Mouse (Mus musculus) heart, postnatal 0 days (tissue): ENCODE results near the gene Kcnj1. TPM values are rescaled to one million over a fixed set of nuclear protein-coding genes. Genes with fewer than 3 reads are reported as not detected.

Experiments
- ATAC-seq: fragments of 200-750 bp; cut with Nextera tagmentation; 2 replicates; pipeline ENCODE4 v1.8.0; 2017; ENCODE audit warnings: low read depth, moderate number of reproducible peaks, moderate library complexity; ENCODE audit not compliant: insufficient read depth
- DNase-seq: peaks from one replicate; pipeline ENCODE4 v3.0.0-alpha.2; 2016; ENCODE audit warnings: low spot score
- H3K27ac ChIP-seq: fragments of 300-500 bp; sonication (generic); 2 replicates; pipeline ENCODE4 v1.5.1; 2014; ENCODE audit warnings: low read depth, mild to moderate bottlenecking
- H3K27me3 ChIP-seq: fragments of 300-500 bp; sonication (generic); 2 replicates; pipeline ENCODE4 v1.6.1; 2014; ENCODE audit warnings: low read length, mixed read lengths; ENCODE audit not compliant: control insufficient read depth, insufficient read depth
- H3K36me3 ChIP-seq: fragments of 300-500 bp; sonication (generic); replicated peaks from 2 replicates; pipeline ENCODE4 v1.6.1; 2014; ENCODE audit warnings: low read length, mixed read lengths; ENCODE audit not compliant: control insufficient read depth, insufficient read depth
- H3K4me1 ChIP-seq: fragments of 300-500 bp; sonication (generic); 2 replicates; pipeline ENCODE4 v1.6.1; 2014; ENCODE audit warnings: antibody characterized with exemption; ENCODE audit not compliant: control insufficient read depth, insufficient read depth
- H3K4me2 ChIP-seq: fragments of 300-500 bp; sonication (generic); 2 replicates; pipeline ENCODE4 v1.6.1; 2014; ENCODE audit warnings: low read depth, mild to moderate bottlenecking, low read length, moderate library complexity
- H3K4me3 ChIP-seq: fragments of 300-500 bp; sonication (generic); 2 replicates; pipeline ENCODE4 v1.5.1; 2014; ENCODE audit warnings: low read depth, low read length
- H3K9ac ChIP-seq: fragments of 300-500 bp; sonication (generic); replicated peaks from 2 replicates; pipeline ENCODE4 v1.6.1; 2014; ENCODE audit warnings: low read depth, low read length, mixed read lengths
- H3K9me3 ChIP-seq: fragments of 300-500 bp; sonication (generic); replicated peaks from 2 replicates; pipeline ENCODE4 v1.6.1; 2016; ENCODE audit warnings: low read length; ENCODE audit not compliant: control insufficient read depth
- CTCF ChIP-seq: IDR thresholded peaks from 2 replicates; pipeline ENCODE4 v1.5.1; 2016; ENCODE audit warnings: antibody characterized with exemption, control low read depth, low read depth
- EP300 ChIP-seq: IDR thresholded peaks from 2 replicates; pipeline ENCODE4 v1.6.1; 2016; ENCODE audit warnings: antibody characterized with exemption, low read depth
- WGBS: fragments of 180-500 bp; shearing (Covaris S2); extraction: QIAGEN DNeasy Blood & Tissue Kit; methylation state at CpG from one replicate; pipeline ENCODE4 v1.1.7; 2014; 5-methylcytosine and 5-hydroxymethylcytosine counted together
- polyA plus RNA-seq: library from polyadenylated mRNA; unstranded; fragments of >200 nt; fragmentation: Nextera tagmentation; extraction: Ambion mirVana; gene quantifications from 2 replicates; pipeline ENCODE4 v1.2.1, GENCODE M21; 2015
- total RNA-seq: library from RNA; depleted of rRNA; stranded (reverse); fragments of >200 nt; gene quantifications from 2 replicates; pipeline ENCODE4 v1.2.3, GENCODE M21; 2014; ENCODE audit warnings: low replicate concordance

The Kcnj1 gene
- total and polyA plus RNA-seq, 2 experiments from 2014 or later: not detected

DNA sequence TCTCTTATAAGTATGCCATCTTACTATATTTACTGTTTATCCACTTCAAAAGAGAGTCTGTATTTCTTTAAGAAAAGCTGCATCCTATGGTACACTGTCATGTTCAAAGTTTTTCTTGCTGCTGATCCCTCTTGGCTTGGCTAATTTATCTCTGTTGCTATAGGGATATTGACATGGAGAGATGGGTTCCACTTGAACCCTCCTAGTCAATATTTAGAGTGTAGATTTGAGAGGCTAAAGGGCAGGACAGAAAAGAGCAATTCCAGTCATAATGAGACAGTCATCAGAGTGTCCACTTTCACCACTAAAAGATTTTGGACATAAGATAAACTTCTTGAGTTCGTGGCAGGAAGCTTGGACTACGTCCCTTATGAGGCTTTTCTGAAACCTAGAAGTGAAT, 27.9 kb downstream of the Kcnj1 start:
- H3K4me3 ChIP-seq: no peak overlapping the region
- peaks cover 17% of the 10 kb centered on the region; the same call in 1 of the 2 replicates for H3K4me1 ChIP-seq
- no peak overlapping the region for H3K9ac ChIP-seq
- H3K27me3 ChIP-seq: no peaks in the 10 kb centered on the region
- H3K27ac ChIP-seq: peak overlapping the region; percentile 74
- DNase-seq (no peak), ATAC-seq (no peak)
- H3K4me2 ChIP-seq: no peak overlapping the region
- H3K36me3 ChIP-seq: no peaks in the 10 kb centered on the region
- no peaks in the 10 kb centered on the region for H3K9me3 ChIP-seq
- TF ChIP-seq CTCF (no peak), EP300 (no peak)
- WGBS: 52% methylated on average over 2 of the region's 2 CpGs

- 13% methylated on average over 5 of the region's 5 CpGs for WGBS
- DNase-seq (peak; percentile 76), ATAC-seq (peak; percentile 72)
- Histone ChIP-seq H3K27me3 (no peaks in the 10 kb centered on the region), H3K36me3 (no peaks in the 10 kb centered on the region), H3K27ac (peak overlapping the region; percentile 74), H3K9ac (no peak overlapping the region), H3K4me2 (no peak overlapping the region), H3K4me3 (no peak overlapping the region), H3K9me3 (no peaks in the 10 kb centered on the region), H3K4me1 (peaks cover 17% of the 10 kb centered on the region; the same call in 1 of the 2 replicates)
- TF ChIP-seq CTCF (no peak), EP300 (peak; percentile 61; the same call in 1 of the 2 replicates)
Observed at GRCm38 (mm10) chr9:32400662-32401161, 28.4 kb downstream of the Kcnj1 start.

- Histone ChIP-seq H3K4me1 (peaks cover 18% of the 10 kb centered on the region; the same call in 1 of the 2 replicates), H3K9ac (no peak overlapping the region), H3K27ac (no peak overlapping the region), H3K9me3 (no peaks in the 10 kb centered on the region), H3K4me2 (no peak overlapping the region), H3K36me3 (no peaks in the 10 kb centered on the region), H3K4me3 (no peak overlapping the region), H3K27me3 (peaks cover 14% of the 10 kb centered on the region; the same call in 1 of the 2 replicates)
- ATAC-seq (peak; percentile 28; the same call in 1 of the 2 replicates), DNase-seq (peak; percentile 81)
- TF ChIP-seq CTCF (peak; percentile 82), EP300 (no peak)
- 35% methylated on average over 11 of the region's 11 CpGs for WGBS
Observed at GRCm38 (mm10) chr9:32405191-32405925, 33.1 kb downstream of the Kcnj1 start.

DNA sequence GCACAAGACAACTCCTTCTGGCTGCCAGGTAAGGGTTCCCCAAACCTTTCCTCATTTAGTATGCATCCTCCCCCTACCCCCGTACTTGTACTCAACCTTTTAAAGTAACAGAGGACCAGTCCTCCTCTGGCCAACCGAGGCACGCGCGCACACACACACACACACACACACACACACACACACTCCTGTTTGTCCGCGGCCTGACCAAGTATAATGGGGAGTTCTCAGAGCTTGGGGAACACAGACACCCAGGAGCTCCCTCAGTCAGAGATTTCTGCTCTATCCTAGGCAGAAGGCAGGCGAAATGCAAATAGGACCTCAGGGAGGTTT, 36.4 kb downstream of the Kcnj1 start:
- 20% methylated on average over 8 of the region's 8 CpGs for WGBS
- H3K27ac ChIP-seq: no peak overlapping the region

DNA sequence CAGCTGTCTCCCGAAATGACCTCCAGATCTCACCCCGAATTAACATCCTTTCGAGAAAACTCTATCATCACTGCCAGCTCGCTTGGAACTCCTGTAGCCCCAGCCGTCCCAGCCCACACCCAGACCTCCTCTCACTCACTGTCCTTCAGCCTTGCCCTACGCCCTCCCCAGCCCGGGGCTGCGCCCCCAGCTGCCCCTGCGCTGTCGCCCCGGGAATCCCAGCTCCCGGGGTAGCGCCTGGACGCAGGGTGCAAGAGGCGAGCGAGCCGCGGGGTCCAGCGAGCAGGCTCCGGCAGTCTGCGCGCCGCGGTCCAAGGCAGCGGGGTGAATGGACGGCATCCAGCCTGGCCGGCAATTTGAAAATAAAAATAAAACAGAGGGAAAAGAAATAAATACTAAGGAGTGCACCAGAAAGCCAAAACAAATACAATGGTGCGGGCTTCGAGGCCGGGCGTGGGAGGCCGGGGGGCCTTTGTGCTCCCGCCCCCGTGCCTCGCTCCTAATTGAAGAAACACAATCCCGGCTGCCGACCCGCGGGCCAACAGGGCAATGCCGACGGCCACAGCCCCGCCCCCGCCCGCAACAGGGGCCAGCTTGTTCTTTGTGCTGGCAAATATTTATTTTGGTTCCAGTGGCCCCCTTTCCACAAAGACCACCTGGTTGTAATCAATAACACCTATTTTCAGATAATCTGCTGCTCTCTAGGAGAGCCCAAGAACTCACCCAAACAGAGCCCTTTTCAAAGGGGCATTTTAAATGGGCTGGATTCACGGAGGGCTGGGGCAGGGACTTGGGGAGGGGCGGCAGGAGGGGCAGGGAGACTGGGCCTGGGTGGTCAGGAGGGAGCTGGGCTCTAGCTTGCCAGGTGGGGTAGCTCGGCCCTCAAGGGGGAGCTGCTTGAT, 37.0 kb downstream of the Kcnj1 start:
- 5% methylated on average over 47 of the region's 47 CpGs for WGBS
- peak; percentile 15 for ATAC-seq

More for the DNA sequence above, 36.4 kb downstream of the Kcnj1 start:
- peaks cover 7% of the 10 kb centered on the region; the same call in 1 of the 2 replicates for H3K4me1 ChIP-seq
- no peak for ATAC-seq
- no peak overlapping the region; the same call in 1 of the 2 replicates for H3K9ac ChIP-seq
- H3K4me3 ChIP-seq: peak overlapping the region; percentile 60
- no peaks in the 10 kb centered on the region for H3K9me3 ChIP-seq
- peaks cover 14% of the 10 kb centered on the region; the same call in 1 of the 2 replicates for H3K27me3 ChIP-seq
- no peaks in the 10 kb centered on the region for H3K36me3 ChIP-seq
- H3K4me2 ChIP-seq: peak overlapping the region; percentile 99
- no peak for DNase-seq
- TF ChIP-seq EP300 (no peak), CTCF (no peak)

More for the DNA sequence above, 37.0 kb downstream of the Kcnj1 start:
- Histone ChIP-seq H3K9ac (peak overlapping the region; percentile 61), H3K27ac (no peak overlapping the region), H3K27me3 (peaks cover 14% of the 10 kb centered on the region; the same call in 1 of the 2 replicates), H3K4me1 (peaks cover 7% of the 10 kb centered on the region; the same call in 1 of the 2 replicates), H3K9me3 (no peaks in the 10 kb centered on the region), H3K36me3 (no peaks in the 10 kb centered on the region), H3K4me3 (peak overlapping the region; percentile 60), H3K4me2 (peak overlapping the region; percentile 99)
- TF ChIP-seq EP300 (no peak), CTCF (no peak)
- no peak for DNase-seq
